Comparison of ENCODE assay signal across 17 mouse cellular contexts in the genomic region with DNA sequence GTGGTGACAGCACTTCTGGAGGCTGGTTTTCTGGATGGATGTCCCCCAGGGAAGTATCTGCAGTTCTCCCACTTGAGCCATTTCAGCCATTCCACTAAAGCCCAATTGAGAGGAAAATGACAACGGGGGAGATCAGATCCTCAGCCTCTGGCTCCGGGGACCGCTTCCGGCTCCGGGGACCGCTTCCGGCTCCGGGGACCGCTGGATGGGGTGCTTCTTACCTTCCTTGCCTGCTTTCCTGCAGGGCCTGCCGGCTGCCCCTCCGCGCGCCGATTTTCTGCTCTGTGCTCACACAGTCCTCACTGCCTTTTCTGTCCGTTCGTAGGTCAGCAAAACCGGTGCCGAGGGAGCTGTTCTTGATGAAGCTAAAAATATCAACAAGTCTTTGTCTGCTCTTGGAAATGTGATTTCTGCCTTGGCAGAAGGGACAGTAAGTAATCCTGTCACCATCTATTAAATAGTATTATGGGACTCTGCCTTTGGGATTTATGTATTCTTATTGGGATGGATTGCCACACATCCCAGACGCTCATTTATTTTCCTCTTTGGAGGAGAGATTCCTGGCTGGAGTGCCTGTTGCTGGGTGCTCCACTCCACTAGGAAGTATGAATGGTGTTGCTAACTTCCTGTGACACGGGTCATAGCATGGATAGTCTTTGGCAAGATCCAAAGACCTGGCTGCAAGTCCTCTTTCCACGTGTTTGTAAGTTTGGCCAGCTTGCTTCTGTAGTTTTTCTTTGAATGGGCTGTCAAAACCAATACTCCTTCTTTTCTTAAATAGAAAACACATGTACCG.
DNase-seq lines count a peak whose midpoint lies in the region; ATAC-seq and TF ChIP-seq lines count a peak whose summit lies in the region.
"Had no signal": no experiment of that assay in that cellular context is flagged by ENCODE, and none has a peak within 500 bp of the region (broad histone marks: within the 10 kb centered on the region; RNA-seq: fewer than 3 reads in every experiment).

No protein-coding gene starts in this region.

- no peaks in the 10 kb centered on the region for H3K79me2 ChIP-seq in heart, adult 2 months (replicated peaks; ENCODE audit: control insufficient read depth, insufficient read depth, low read length)

- H3K27me3 ChIP-seq in heart, adult 2 months (ENCODE audit: control insufficient read depth, insufficient read depth, low read length), result no peaks in the 10 kb centered on the region
- no peaks in the 10 kb centered on the region for H3K27me3 ChIP-seq in neural tube, embryonic 15.5 days (replicated peaks)
- no peaks in the 10 kb centered on the region for H3K27me3 ChIP-seq in heart, embryonic 13.5 days (replicated peaks)
- H3K27me3 ChIP-seq: embryonic facial prominence, embryonic 15.5 days; forebrain, embryonic 15.5 days; liver, embryonic 13.5 days had no signal

- no peak for ATAC-seq in neural tube, embryonic 15.5 days (ENCODE audit: low FRiP score)
- no peak for ATAC-seq in heart, embryonic 13.5 days (ENCODE audit: extremely low read depth, insufficient number of reproducible peaks, low FRiP score, low TSS enrichment)
- ATAC-seq: activated CD4-positive, CD25-positive, alpha-beta regulatory T cell, adult 4 months; forebrain, embryonic 15.5 days had no signal

- H3K27ac ChIP-seq in heart, adult 2 months, result no peak overlapping the region; the same call in 1 of the 2 replicates
- H3K27ac ChIP-seq in neural tube, embryonic 15.5 days (replicated peaks), result 0 out of 2 replicates have a peak overlapping the region, but pooled peaks have one; percentile 46
- H3K27ac ChIP-seq in heart, embryonic 13.5 days (replicated peaks), result no peak overlapping the region; the same call in 1 of the 2 replicates
- H3K27ac ChIP-seq: embryonic facial prominence, embryonic 15.5 days; forebrain, embryonic 15.5 days; liver, embryonic 13.5 days had no signal

- H3K4me3 ChIP-seq in heart, adult 2 months, result peak overlapping the region; percentile 25
- no peak overlapping the region for H3K4me3 ChIP-seq in neural tube, embryonic 15.5 days (replicated peaks)
- peak overlapping the region; percentile 1; the same call in 1 of the 2 replicates for H3K4me3 ChIP-seq in heart, embryonic 13.5 days
- H3K4me3 ChIP-seq: embryonic facial prominence, embryonic 15.5 days; forebrain, embryonic 15.5 days; liver, embryonic 13.5 days; myocyte had no signal

- 54% methylated on average over 22 of the region's 22 CpGs for WGBS in heart, adult 2 months
- 82% methylated on average over 22 of the region's 22 CpGs for WGBS in neural tube, embryonic 15.5 days
- 57% methylated on average over 22 of the region's 22 CpGs for WGBS in heart, embryonic 13.5 days

- no peaks in the 10 kb centered on the region for H3K4me1 ChIP-seq in heart, adult 2 months (ENCODE audit: control insufficient read depth, insufficient read depth, low read length)
- H3K4me1 ChIP-seq in neural tube, embryonic 15.5 days, result peaks cover 27% of the 10 kb centered on the region
- peaks cover 11% of the 10 kb centered on the region; the same call in 1 of the 2 replicates for H3K4me1 ChIP-seq in heart, embryonic 13.5 days
- H3K4me1 ChIP-seq: forebrain, embryonic 15.5 days; liver, embryonic 13.5 days had no signal

- no peak for TF ChIP-seq EP300 in heart, adult 2 months (IDR thresholded peaks at IDR 0.05; ENCODE audit: insufficient read depth, low read depth, low read length)

- no peak for TF ChIP-seq CTCF in heart, adult 2 months (IDR thresholded peaks at IDR 0.05)

- no peak overlapping the region for H3K4me2 ChIP-seq in neural tube, embryonic 15.5 days
- peak overlapping the region; percentile 35 for H3K4me2 ChIP-seq in heart, embryonic 13.5 days
- H3K4me2 ChIP-seq: embryonic facial prominence, embryonic 15.5 days; forebrain, embryonic 15.5 days; liver, embryonic 13.5 days had no signal

- peak; percentile 19 to 30 for DNase-seq in heart, adult 2 months
- no peak for DNase-seq in heart, postnatal 25 days (ENCODE audit: low spot score)
- no peak for DNase-seq in neural tube, embryonic 10.5 days (ENCODE audit: extremely low spot score, low spot score)
- DNase-seq in lung, postnatal 36 days, result peak; percentile 13
- no peak for DNase-seq in thymus, postnatal 36 days
- no peak for DNase-seq in frontal cortex, adult 2 months (ENCODE audit: extremely low spot score in 1 of 2, low spot score in 1 of 2)
- DNase-seq: cerebellum, adult 18-20 months; layer of hippocampus, adult 9-11 months; left cerebral cortex, postnatal 4 days; liver, embryonic 13.5 days; thymus, adult 2 months had no signal

- TF ChIP-seq POLR2A in heart, adult 2 months (IDR thresholded peaks at IDR 0.05; ENCODE audit: insufficient read depth, low read depth, low read length), result no peak

- no peaks in the 10 kb centered on the region for H3K36me3 ChIP-seq in heart, adult 2 months (ENCODE audit: control insufficient read depth, insufficient read depth, low read length)
- H3K36me3 ChIP-seq in neural tube, embryonic 15.5 days, result peaks cover 44% of the 10 kb centered on the region
- no peaks in the 10 kb centered on the region for H3K36me3 ChIP-seq in heart, embryonic 13.5 days
- H3K36me3 ChIP-seq: embryonic facial prominence, embryonic 15.5 days; liver, embryonic 13.5 days had no signal

- H3K9me3 ChIP-seq in neural tube, embryonic 15.5 days (replicated peaks), result no peaks in the 10 kb centered on the region
- H3K9me3 ChIP-seq in heart, embryonic 13.5 days, result no peaks in the 10 kb centered on the region
- H3K9me3 ChIP-seq: embryonic facial prominence, embryonic 15.5 days; forebrain, embryonic 15.5 days; liver, embryonic 13.5 days had no signal

- H3K9ac ChIP-seq in heart, adult 2 months (ENCODE audit: low read depth, low read length), result no peak overlapping the region
- H3K9ac ChIP-seq in neural tube, embryonic 15.5 days (replicated peaks), result no peak overlapping the region
- peak overlapping the region; percentile 8; the same call in 1 of the 2 replicates for H3K9ac ChIP-seq in heart, embryonic 13.5 days
- H3K9ac ChIP-seq: embryonic facial prominence, embryonic 15.5 days; forebrain, embryonic 15.5 days; liver, embryonic 13.5 days had no signal

- intact Hi-C loops in heart, adult 2 months (cut with DNase I), result no loop called here
- intact Hi-C loops in heart, postnatal 25 days (cut with DNase I), result no loop called here

Comparison
In these comparisons a context has a peak if more than half of its experiments do, and no peak if none do; other contexts are left out.
1. DNase-seq: peak in heart, adult 2 months (2 of 2) and lung, postnatal 36 days (single experiment); none in heart, postnatal 25 days (single experiment), neural tube, embryonic 10.5 days (single experiment), thymus, postnatal 36 days (0 of 2) and frontal cortex, adult 2 months (0 of 2).